Mouse (Mus musculus): ENCODE measurements at regions not wholly inside any gene's neighbourhood (a gene's known extent, or its start where the extent isn't known, plus 50 kb on each side); places are given as distances from the start of the nearest gene placed in this dataset.

GRCm38 (mm10) chr4:7642878-7643590 is 595.8 kb downstream of the Car8 start:
- DNase-seq (ENCODE audit: low read depth, low spot score), result no peak

- no peak for DNase-seq (ENCODE audit: low read depth, low spot score)
Observed at GRCm38 (mm10) chr4:7597671-7598390, 641.0 kb downstream of the Car8 start.

GRCm38 (mm10) chr4:7596116-7596515 is 642.7 kb downstream of the Car8 start:
- no peak for DNase-seq (ENCODE audit: low read depth, low spot score)

GRCm38 (mm10) chr4:7583851-7584250 is 655.0 kb downstream of the Car8 start:
- no peak for DNase-seq (ENCODE audit: low read depth, low spot score)

- DNase-seq (ENCODE audit: low read depth, low spot score), result no peak
Observed at GRCm38 (mm10) chr4:7581931-7582330, 656.9 kb downstream of the Car8 start.

- DNase-seq (ENCODE audit: low read depth, low spot score), result no peak
Observed at GRCm38 (mm10) chr4:7581220-7581916, 657.5 kb downstream of the Car8 start.

GRCm38 (mm10) chr4:7580554-7581219 is 658.2 kb downstream of the Car8 start:
- DNase-seq (ENCODE audit: low read depth, low spot score), result no peak

- DNase-seq (ENCODE audit: low read depth, low spot score), result no peak
Observed at GRCm38 (mm10) chr4:7574011-7574410, 664.8 kb downstream of the Car8 start.

- no peak for DNase-seq (ENCODE audit: low read depth, low spot score)
Observed at GRCm38 (mm10) chr4:7567687-7568393, 671.0 kb downstream of the Car8 start.

- DNase-seq (ENCODE audit: low read depth, low spot score), result no peak
Observed at GRCm38 (mm10) chr4:7559867-7560832, 678.7 kb downstream of the Car8 start.

- no peak for DNase-seq (ENCODE audit: low read depth, low spot score)
Observed at GRCm38 (mm10) chr4:7558721-7559120, 680.1 kb downstream of the Car8 start.

- DNase-seq (ENCODE audit: low read depth, low spot score), result no peak
Observed at GRCm38 (mm10) chr4:7534301-7534700, 704.5 kb downstream of the Car8 start.

- no peak for DNase-seq (ENCODE audit: low read depth, low spot score)
Observed at GRCm38 (mm10) chr4:7527718-7528117, 711.1 kb downstream of the Car8 start.

- no peak for DNase-seq (ENCODE audit: low read depth, low spot score)
Observed at GRCm38 (mm10) chr4:7513081-7513480, 725.8 kb downstream of the Car8 start.

- DNase-seq (ENCODE audit: low read depth, low spot score), result no peak
Observed at GRCm38 (mm10) chr4:7485552-7485951, 753.3 kb downstream of the Car8 start.

- no peak for DNase-seq (ENCODE audit: low read depth, low spot score)
Observed at GRCm38 (mm10) chr4:7455130-7455529, 783.7 kb downstream of the Car8 start.

GRCm38 (mm10) chr4:7452678-7453077 is 786.2 kb downstream of the Car8 start:
- no peak for DNase-seq (ENCODE audit: low read depth, low spot score)

- DNase-seq (ENCODE audit: low read depth, low spot score), result no peak
Observed at GRCm38 (mm10) chr4:7450991-7451390, 787.9 kb downstream of the Car8 start.

GRCm38 (mm10) chr4:7429308-7429707 is 809.5 kb downstream of the Car8 start:
- no peak for DNase-seq (ENCODE audit: low read depth, low spot score)

- DNase-seq (ENCODE audit: low read depth, low spot score), result no peak
Observed at GRCm38 (mm10) chr4:7424081-7424480, 814.8 kb downstream of the Car8 start.

All from retina, postnatal 7 days (tissue).